Mouse (Mus musculus): Measurements from ENCODE around the gene Skida1.

Skida1 gene

GRCm38 (mm10) chr2:18022886-18023285 lies 26.0 kb downstream of the Skida1 start:
- no peak for DNase-seq (ENCODE audit: extremely low read depth, low read depth)

- no peak for DNase-seq (ENCODE audit: extremely low read depth, low read depth)
These were observed 29.7 kb downstream of the Skida1 start for GRCm38 (mm10) chr2:18019122-18019521.

DNA sequence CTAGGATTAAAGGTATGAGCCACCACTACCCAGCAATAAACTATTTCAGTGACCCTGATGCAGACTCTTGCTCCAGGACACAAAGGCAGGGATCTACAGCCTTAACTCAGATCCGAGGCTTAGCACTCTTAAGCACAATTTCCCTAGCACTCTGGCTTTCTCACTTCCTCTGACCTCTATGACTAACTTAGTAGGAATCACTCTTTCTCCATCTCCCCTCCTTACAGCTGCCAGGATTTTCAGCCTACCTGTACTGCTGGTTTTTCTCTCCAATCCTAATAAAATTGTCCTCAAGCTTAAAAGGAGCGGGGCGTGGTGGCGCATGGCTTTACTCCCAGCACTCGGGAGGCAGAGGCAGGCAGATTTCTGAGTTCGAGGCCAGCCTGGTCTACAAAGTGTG lies 31.5 kb downstream of the Skida1 start:
- DNase-seq (ENCODE audit: extremely low read depth, low read depth), result no peak

- no peak for DNase-seq (ENCODE audit: extremely low read depth, low read depth)
These were observed 32.2 kb downstream of the Skida1 start for GRCm38 (mm10) chr2:18016639-18017038.

DNA sequence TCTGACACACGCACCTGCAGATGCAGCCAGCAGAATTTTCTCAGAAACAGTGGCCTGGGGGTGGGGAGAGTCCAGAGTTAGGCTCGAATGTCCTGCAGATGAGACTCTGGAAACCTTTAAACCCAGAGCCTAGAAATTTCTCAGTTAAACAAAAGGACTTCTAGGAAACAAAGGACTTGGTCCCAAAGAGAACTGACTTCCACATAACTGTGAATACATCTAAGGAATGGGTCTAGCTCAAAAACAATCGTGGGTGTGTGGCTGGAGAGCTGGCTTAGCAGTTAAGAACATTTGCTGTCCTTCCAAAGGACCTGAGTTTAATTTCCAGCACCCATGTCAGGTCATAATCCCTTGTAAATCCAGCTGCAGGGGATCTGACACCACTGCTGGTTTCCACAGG lies 33.3 kb downstream of the Skida1 start:
- DNase-seq (ENCODE audit: extremely low read depth, low read depth), result no peak

GRCm38 (mm10) chr2:18012866-18013265 lies 36.0 kb downstream of the Skida1 start:
- DNase-seq (ENCODE audit: extremely low read depth, low read depth), result no peak

DNA sequence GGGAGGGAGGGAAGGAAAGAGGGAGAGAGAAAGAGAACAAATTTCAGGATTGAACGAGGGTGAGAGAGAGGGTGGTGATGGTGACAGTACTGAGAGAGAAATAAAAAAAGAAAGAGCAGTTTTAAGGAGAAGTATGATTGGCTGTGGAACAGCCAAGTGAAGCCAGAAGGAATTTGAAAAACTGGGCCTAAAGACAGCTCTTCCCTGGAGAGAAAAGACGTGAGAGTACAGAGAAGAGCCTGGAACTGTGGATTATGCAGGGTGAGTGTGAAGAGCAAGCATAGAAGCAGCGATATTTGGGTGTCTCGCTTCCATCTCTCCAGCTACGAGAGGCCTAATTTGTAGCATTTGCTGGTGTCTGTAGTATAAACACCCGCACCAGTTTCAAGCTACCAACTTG lies 37.6 kb downstream of the Skida1 start:
- DNase-seq (ENCODE audit: extremely low read depth, low read depth), result no peak

- no peak for DNase-seq (ENCODE audit: extremely low read depth, low read depth)
These were observed 43.7 kb downstream of the Skida1 start for GRCm38 (mm10) chr2:18005137-18005536.

DNA sequence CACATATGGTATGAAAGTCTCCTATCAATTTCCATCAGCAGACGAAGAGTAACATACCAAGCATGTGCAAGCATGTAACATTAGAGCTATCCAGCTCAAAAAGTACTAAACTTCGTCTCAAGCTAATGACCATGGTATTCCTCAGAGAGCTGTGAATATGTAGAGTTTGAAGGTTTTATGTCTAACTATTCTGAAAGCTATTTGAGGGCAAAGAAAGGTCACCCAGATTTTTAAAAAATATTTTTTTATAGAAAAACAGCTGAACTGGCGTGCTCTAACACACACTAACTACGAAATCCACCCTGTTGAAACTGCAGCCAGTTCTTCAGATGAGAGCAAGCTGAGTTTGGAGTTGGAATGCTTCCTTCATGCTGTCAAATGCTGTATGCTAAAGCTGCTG lies 44.6 kb downstream of the Skida1 start:
- DNase-seq (ENCODE audit: extremely low read depth, low read depth), result no peak

DNA sequence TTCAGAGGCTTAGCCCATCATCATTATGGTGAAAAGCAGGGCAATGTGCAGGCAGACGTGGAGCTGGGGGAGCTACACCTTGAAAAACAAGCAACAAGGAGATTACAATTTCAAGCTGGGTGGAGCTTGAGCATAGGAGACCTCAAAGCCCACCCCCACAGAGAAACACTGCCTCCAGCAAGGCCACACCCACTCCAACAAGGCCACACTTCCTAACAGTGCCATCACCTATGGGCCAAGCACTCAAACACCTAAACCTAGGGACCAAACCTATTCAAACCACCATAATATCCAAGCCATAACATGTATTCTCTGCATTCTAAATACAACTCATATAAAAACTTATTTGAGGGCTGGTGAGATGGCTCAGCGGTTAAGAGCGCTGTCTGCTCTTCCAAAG lies 46.5 kb downstream of the Skida1 start:
- no peak for DNase-seq (ENCODE audit: extremely low read depth, low read depth)

DNA sequence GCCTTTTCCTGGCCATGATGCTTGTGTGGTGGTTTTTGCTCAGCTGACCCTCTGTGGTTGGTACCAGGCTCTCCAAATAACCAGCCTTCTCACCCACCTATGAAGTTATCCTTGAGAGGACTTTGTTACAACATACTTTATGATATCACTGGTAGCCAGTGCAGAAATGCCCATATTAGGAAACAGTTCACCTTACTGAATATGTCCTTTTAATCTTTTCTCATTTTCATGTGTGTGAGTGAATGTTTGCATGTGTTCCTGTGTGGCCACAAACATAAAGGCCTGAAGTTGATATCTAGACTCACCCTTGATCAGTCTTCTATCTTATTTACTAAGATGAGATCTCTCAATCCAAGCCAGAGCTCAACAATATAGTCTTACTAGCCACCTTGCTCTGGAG lies 52.0 kb downstream of the Skida1 start, which contains the start of gene H2al2a:
Gene H2al2a, minus strand, starts transcription at position 101 of the 400 bp plus-strand sequence.
- DNase-seq (ENCODE audit: extremely low read depth, low read depth), result no peak

Data from MEL-GATA-1-ER (cell line).